Mouse (Mus musculus): ENCODE data around the gene Tnfsf12. TPM values are rescaled to one million over a fixed set of nuclear protein-coding genes. Genes with fewer than 3 reads are reported as not detected.
A peak's percentile ranks its signal among the peaks of the same experiment; 100 is the strongest.

Gene Tnfsf12
- polyA plus RNA-seq, 1 experiment from 2014 or later: 1.1 TPM

DNA sequence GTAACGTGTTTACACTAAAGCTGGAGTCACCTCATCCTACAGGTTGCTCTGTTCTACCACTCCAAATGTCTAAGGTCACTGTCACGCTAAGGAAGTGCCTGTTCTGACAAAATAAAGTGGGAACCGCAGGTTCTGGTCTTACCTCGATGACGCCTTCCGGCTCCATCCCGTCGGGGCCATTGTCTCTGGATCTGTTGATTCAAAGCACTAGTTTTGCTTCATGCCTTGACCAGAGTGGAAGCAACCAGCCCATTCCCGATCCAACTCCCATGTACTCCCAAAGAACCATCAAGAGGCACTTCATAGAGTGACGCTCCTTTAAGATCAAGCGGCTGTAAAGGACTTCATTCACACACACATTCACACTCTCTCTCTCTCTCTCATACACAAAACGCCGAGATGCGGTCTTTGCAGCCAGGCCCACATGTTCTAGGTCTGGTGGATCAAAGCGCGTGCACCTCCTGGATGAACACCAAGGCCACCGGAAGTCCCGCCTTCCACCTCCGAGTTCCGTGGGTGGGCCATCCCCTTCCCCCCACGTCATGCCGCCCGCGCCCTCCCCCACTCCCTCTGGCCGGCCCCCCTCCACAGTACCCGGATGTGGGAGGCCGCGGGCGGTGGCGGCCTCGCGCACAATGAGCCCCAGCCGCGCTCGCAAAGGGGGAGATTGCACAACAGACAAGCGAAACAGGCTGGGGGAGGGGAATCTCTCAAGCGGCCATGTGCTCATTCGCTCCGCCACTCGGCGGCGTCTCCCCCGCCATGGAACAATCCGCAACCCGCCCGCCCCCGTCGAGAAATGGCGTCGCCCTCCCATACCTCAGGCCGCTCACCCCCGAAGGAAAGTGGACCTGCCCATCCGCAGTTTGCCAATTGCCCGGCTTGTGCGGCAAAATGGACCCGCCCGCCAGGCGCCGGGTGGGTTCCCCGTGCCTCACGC lies 24.6 kb downstream of the Tnfsf12 start:
- peak overlapping the region; percentile 97 for H3K4me2 ChIP-seq
- H3K9ac ChIP-seq: peak overlapping the region; percentile 100
- ATAC-seq: peak; percentile 73
- peak overlapping the region; percentile 100 for H3K4me3 ChIP-seq
- no peaks in the 10 kb centered on the region for H3K27me3 ChIP-seq
- H3K27ac ChIP-seq: peak overlapping the region; percentile 98
- under 1% methylated on average over 50 of the region's 61 CpGs for WGBS
- H3K4me1 ChIP-seq: peaks cover 31% of the 10 kb centered on the region
- H3K36me3 ChIP-seq (ENCODE audit: poor library complexity, severe bottlenecking): peaks cover 74% of the 10 kb centered on the region
- no peaks in the 10 kb centered on the region for H3K9me3 ChIP-seq (replicated peaks)

DNA sequence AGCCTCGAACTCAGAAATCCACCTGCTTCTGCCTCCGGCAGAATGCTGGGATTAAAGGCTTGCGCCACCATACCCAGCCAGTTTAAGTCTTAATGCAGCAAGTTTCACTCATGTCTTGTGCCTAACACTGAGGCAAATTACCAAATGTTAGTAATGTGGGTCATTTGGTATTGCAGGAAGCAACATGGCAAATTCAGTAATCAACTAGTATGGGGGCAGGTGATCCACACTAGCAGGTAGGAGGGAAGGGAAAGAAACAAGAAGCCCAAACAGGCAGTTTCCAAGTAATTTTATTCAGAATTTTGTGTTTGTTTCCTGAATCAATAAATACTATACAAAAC lies 29.0 kb downstream of the Tnfsf12 start:
- WGBS: 83% methylated on average over 3 of the region's 3 CpGs
- Histone ChIP-seq H3K9me3 (replicated peaks) (no peaks in the 10 kb centered on the region), H3K36me3 (ENCODE audit: poor library complexity, severe bottlenecking) (peaks cover 72% of the 10 kb centered on the region), H3K4me1 (peaks cover 32% of the 10 kb centered on the region), H3K27me3 (no peaks in the 10 kb centered on the region), H3K4me3 (no peak overlapping the region), H3K4me2 (no peak overlapping the region), H3K27ac (no peak overlapping the region), H3K9ac (no peak overlapping the region)
- ATAC-seq: no peak

DNA sequence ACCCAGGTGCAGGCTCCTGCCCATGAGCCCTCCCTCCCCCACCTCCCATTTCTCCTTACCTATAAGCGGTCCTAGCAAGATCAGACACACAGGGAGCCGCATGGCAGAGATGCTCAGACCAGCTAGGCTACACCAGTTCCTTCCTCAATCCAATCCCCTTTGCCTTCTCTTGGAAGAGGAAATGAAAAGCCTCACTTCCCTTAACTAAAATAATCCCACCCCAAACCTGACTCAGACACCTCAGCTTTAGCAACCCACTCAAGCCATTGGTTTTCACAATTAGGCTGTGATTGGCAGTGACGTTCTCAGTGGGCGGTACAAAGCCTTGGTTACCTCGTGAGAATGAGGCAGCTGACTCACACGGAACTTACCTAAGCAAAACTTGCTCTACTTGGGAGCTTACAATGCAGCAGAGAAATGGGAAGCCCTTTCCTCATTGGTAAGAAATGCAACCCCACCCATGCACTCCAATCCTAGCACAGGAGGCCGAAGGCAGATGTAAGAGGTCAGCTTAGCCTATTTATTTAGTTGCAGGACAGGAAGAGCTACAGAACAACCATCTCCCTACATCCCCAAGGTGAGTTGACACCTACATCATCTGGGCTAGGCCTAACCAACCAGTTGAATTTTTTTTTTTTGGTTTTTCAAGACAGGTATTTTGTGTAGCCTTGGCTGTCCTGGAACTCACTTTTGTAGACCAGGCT lies 29.5 kb downstream of the Tnfsf12 start, which contains the start of gene Cd68:
TSS of gene Cd68 (minus strand) at position 193 of the 704 bp plus-strand sequence.
- peaks cover 72% of the 10 kb centered on the region for H3K36me3 ChIP-seq (ENCODE audit: poor library complexity, severe bottlenecking)
- 33% methylated on average over 7 of the region's 7 CpGs for WGBS
- no peaks in the 10 kb centered on the region for H3K9me3 ChIP-seq (replicated peaks)
- peaks cover 38% of the 10 kb centered on the region for H3K4me1 ChIP-seq
- H3K27ac ChIP-seq: peak within 1 kb of the TSS; percentile 19; the same call in 1 of the 2 replicates
- ATAC-seq: no peak
- H3K9ac ChIP-seq: no peak within 1 kb of the TSS
- H3K4me2 ChIP-seq: no peak within 1 kb of the TSS
- H3K4me3 ChIP-seq: no peak within 1 kb of the TSS
- no peaks in the 10 kb centered on the region for H3K27me3 ChIP-seq

DNA sequence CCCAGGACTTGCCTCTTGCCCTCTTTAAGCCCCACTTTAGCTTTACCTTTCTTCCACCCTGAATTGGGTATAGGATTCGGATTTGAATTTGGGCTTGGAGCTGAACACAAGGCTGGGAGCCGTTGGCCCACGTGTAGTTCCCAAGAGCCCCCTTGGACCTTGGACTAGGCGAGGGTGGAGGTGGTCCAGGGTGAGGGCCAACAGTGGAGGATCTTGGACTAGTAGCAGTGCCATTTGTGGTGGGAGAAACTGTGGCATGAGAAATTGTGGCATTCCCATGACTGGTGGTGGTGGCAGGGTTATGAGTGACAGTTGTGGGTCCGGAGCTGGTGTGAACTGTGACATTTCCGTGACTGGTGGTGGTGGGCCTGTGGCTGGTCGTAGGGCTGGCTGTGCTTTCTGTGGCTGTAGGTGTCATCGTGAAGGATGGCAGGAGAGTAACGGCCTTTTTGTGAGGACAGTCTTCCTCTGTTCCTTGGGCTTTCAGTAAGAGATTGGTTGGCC lies 30.1 kb downstream of the Tnfsf12 start:
- H3K36me3 ChIP-seq (ENCODE audit: poor library complexity, severe bottlenecking): peaks cover 68% of the 10 kb centered on the region
- H3K9ac ChIP-seq: no peak overlapping the region
- H3K4me3 ChIP-seq: no peak overlapping the region
- peak overlapping the region; percentile 19; the same call in 1 of the 2 replicates for H3K27ac ChIP-seq
- H3K9me3 ChIP-seq (replicated peaks): no peaks in the 10 kb centered on the region
- ATAC-seq: no peak
- peaks cover 37% of the 10 kb centered on the region for H3K4me1 ChIP-seq
- H3K27me3 ChIP-seq: no peaks in the 10 kb centered on the region
- H3K4me2 ChIP-seq: no peak overlapping the region
- 75% methylated on average over 9 of the region's 9 CpGs for WGBS

DNA sequence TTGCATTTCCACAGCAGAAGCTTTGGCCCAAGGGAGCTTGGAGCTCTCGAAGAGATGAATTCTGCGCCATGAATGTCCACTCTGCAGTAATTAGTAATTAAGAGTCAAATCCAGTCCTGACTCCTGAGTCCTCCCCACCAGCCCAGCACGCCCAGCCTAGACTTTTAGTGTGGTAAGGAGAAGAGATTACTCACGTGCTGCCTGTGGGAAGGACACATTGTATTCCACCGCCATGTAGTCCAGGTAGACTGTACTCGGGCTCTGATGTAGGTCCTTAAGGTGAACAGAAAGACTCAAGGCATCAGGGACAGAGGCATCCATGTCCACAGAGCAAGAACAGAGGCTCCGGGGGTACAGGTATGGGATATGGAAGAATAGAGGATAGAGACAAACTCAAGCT lies 30.8 kb downstream of the Tnfsf12 start:
- H3K27ac ChIP-seq: 0 out of 2 replicates have a peak overlapping the region, but pooled peaks have one; percentile 97
- H3K4me1 ChIP-seq: peaks cover 34% of the 10 kb centered on the region
- ATAC-seq: no peak
- peaks cover 68% of the 10 kb centered on the region for H3K36me3 ChIP-seq (ENCODE audit: poor library complexity, severe bottlenecking)
- no peaks in the 10 kb centered on the region for H3K9me3 ChIP-seq (replicated peaks)
- H3K4me2 ChIP-seq: no peak overlapping the region
- no peak overlapping the region for H3K9ac ChIP-seq
- H3K27me3 ChIP-seq: no peaks in the 10 kb centered on the region
- H3K4me3 ChIP-seq: no peak overlapping the region
- WGBS: 93% methylated on average over 7 of the region's 7 CpGs

DNA sequence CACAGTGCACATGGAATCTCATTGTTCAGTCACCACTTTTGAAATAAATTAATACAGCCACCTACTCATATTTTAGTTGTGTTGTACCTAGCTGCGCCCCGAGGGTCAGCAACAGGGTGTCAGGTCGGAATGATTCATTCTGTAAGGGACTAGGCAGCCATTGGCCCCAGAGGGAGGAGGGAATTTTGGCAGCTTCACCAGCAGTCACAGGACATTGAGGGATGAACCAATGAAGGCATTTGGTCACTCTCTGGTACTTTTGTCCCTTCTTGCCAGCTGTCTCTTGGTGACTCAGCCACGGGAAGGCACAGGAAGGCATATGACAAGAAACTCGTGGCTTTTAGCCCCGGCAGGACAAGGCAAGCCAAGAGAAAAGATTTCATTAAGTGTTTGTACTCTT lies 31.9 kb downstream of the Tnfsf12 start:
- WGBS: 91% methylated on average over 6 of the region's 6 CpGs
- Histone ChIP-seq H3K4me1 (peaks cover 24% of the 10 kb centered on the region), H3K4me3 (no peak overlapping the region), H3K27me3 (no peaks in the 10 kb centered on the region), H3K27ac (peak overlapping the region; percentile 97), H3K36me3 (ENCODE audit: poor library complexity, severe bottlenecking) (peaks cover 64% of the 10 kb centered on the region), H3K9ac (no peak overlapping the region), H3K4me2 (no peak overlapping the region), H3K9me3 (replicated peaks) (no peaks in the 10 kb centered on the region)
- ATAC-seq: no peak

DNA sequence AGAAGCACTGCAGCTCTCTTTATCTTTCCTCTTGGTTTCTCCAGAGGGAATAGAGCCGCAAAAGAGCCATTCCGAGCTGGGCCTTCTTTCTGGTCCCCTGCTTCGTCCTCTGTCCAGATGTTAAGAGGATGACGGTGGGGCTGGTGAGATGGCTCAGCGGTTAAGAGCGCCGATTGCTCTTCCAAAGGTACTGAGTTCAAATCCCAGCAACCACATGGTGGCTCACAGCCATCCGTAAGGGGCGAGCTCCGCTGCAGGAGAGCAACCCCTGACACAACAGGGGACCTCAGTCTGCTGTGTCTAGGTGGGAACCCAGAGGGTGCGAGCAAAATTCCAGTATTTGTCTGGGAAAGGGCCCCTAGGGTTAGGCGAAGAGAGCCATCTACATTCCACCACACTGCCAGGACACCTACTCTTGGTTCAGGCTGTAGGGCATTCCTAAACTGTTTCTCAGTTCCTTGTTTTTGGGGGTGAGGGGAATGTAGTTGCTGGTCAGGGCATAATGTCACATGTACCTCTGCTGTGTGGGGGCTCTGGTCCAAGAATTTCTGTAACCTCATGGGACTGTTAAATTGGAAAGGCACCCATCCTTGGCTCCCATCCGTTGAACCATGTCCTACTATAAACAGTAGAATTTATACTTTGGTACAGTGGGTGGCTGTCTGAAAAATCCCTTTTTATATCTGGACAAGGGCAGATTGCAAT lies 32.5 kb downstream of the Tnfsf12 start:
- WGBS: 69% methylated on average over 13 of the region's 13 CpGs
- Histone ChIP-seq H3K27ac (peak overlapping the region; percentile 97), H3K9ac (peak overlapping the region; percentile 71), H3K4me1 (peaks cover 22% of the 10 kb centered on the region), H3K4me2 (peak overlapping the region; percentile 61), H3K4me3 (peak overlapping the region; percentile 57), H3K36me3 (ENCODE audit: poor library complexity, severe bottlenecking) (peaks cover 64% of the 10 kb centered on the region), H3K27me3 (no peaks in the 10 kb centered on the region), H3K9me3 (replicated peaks) (no peaks in the 10 kb centered on the region)
- ATAC-seq: peak; percentile 9

DNA sequence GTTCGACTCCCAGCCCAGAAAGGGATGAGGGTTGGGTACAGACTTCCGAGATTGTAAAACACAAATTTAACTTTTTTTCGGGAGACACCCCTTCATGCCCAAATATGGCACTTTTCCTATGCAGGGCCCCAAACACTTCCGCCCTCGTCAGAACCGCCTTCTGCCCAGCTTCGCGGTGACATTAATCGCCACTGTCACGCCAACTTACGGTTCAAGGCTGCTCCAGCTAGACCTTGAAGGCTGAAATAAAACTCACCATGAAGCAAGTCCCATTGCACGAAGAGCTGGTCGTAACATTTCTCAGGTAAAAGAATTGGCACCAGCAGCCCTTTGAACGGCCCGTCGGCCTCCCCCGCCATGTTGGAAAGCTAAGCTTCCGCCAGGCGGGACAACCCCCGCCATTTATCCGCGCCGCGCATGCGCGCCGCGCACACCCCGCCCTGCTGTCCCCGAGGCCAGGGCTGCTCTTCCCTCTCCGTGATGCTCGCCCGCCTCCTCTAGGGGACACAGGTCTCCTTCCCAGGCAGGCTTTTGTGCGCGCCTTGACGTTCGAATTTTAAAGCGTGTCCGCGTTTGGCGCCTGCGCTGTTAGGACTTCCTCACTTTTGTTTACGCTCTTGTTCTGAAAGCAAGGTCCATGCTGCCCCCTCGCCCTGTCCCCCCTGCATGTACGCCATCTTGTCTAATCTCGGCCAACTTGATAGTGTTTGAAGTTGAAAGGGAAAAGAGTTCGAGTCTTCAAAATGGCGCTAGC lies 33.3 kb downstream of the Tnfsf12 start, which contains the start of gene Mpdu1:
TSS of gene Mpdu1 (minus strand) at position 430 of the 754 bp plus-strand sequence.
- Histone ChIP-seq H3K27me3 (no peaks in the 10 kb centered on the region), H3K4me3 (peak within 1 kb of the TSS; percentile 57), H3K4me1 (peaks cover 22% of the 10 kb centered on the region), H3K4me2 (peak within 1 kb of the TSS; percentile 61), H3K36me3 (ENCODE audit: poor library complexity, severe bottlenecking) (peaks cover 64% of the 10 kb centered on the region), H3K9me3 (replicated peaks) (no peaks in the 10 kb centered on the region), H3K27ac (peak within 1 kb of the TSS; percentile 97), H3K9ac (peak within 1 kb of the TSS; percentile 71)
- ATAC-seq: peak; percentile 96
- WGBS: under 1% methylated on average over 48 of the region's 48 CpGs

DNA sequence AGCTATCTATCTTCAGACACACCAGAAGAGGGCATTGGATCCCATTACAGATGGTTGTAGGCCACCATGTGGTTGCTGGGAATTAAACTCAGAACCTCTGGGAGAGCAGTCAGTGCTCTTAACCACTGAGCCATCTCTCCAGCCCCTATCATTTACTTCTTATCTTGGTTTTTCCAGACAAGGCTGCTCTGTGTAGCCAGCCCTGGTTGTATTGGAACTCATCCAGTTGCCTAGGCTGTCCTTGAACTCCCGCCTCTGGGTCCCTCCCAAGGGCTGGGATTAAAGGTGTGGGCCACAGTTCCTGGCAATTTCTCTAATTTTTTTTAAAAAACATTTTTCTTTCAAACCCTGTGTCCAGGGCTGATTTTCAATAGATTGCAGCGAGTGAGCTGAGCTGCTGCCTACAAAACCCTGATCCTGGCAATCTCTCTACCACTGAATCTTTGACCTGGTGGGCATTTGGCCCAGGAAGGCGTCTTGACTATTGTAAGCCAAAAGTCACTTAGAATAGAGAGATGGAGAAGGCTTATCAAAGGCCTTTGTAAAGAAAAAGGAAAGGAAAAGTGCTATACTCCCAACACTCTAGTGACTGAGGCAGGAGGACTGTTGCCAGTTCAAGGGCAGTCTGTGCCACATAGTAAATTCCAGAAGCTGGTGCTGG lies 34.3 kb downstream of the Tnfsf12 start:
- peaks cover 65% of the 10 kb centered on the region for H3K36me3 ChIP-seq (ENCODE audit: poor library complexity, severe bottlenecking)
- H3K9me3 ChIP-seq (replicated peaks): no peaks in the 10 kb centered on the region
- H3K4me2 ChIP-seq: peak overlapping the region; percentile 61
- peak overlapping the region; percentile 57 for H3K4me3 ChIP-seq
- peak overlapping the region; percentile 71 for H3K9ac ChIP-seq
- H3K4me1 ChIP-seq: peaks cover 22% of the 10 kb centered on the region
- H3K27ac ChIP-seq: 0 out of 2 replicates have a peak overlapping the region, but pooled peaks have one; percentile 97
- no peaks in the 10 kb centered on the region for H3K27me3 ChIP-seq
- no peak for ATAC-seq
- WGBS: 87% methylated on average over 3 of the region's 3 CpGs

DNA sequence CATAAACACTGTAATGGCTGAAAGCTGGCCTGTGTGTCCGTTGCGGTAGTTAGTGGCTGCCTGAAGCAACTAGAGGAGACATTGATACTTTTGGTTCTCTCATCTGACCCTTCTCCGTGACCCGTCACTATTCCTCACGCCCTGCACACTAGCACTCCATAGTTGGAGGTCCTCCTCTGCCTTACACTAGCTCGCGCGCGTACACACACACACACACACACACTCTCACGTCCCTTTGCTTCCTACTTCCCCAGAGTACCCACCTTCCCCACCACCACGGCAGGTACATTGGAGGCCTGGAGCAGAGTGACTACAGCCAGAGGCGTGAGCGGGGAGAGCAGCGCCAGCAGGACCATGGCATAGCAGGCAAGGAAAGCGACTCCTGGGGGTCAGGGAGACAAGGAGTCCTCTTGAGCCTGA lies 38.2 kb downstream of the Tnfsf12 start:
- WGBS: 84% methylated on average over 15 of the region's 15 CpGs
- ATAC-seq: no peak
- peaks cover 70% of the 10 kb centered on the region for H3K36me3 ChIP-seq (ENCODE audit: poor library complexity, severe bottlenecking)
- no peak overlapping the region for H3K27ac ChIP-seq
- no peak overlapping the region for H3K4me3 ChIP-seq
- H3K9me3 ChIP-seq (replicated peaks): no peaks in the 10 kb centered on the region
- no peak overlapping the region for H3K4me2 ChIP-seq
- H3K9ac ChIP-seq: no peak overlapping the region
- peaks cover 20% of the 10 kb centered on the region for H3K4me1 ChIP-seq
- H3K27me3 ChIP-seq: no peaks in the 10 kb centered on the region
